Mouse (Mus musculus): Measurements from ENCODE around the gene Olfr514. TPM values are rescaled to one million over a fixed set of nuclear protein-coding genes. Genes with fewer than 3 reads are reported as not detected.

Gene Olfr514
- total RNA-seq (2021), result not detected
- long read RNA-seq, experiment 1, result 0 reads
- long read RNA-seq, experiment 2, result 0 reads

DNA sequence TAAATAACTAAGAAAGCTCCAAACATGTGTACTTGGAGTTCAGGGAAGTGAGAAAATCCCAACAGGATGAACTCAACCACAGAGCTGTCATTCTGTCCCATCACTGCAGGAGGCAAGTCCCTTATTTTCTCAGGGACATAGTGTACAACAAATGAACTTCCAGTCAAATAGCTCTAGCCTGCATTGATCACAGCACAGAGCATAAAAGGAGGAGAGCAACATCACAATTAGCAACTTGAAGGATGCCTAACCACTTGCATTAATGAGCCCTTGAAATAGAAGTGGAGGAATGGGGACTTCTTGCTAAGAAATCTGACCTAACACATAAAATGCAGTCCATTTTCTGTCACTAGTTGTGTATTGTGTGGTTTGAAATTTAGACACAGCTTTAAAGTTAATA, at the start of gene Olfr514:
Olfr514 (minus strand) TSS at position 101 of the 400 bp plus-strand sequence.
- intact Hi-C loops (cut with DNase I), result no loop called here
- no peak for DNase-seq (ENCODE audit: low spot score in 2 of 2)

DNA sequence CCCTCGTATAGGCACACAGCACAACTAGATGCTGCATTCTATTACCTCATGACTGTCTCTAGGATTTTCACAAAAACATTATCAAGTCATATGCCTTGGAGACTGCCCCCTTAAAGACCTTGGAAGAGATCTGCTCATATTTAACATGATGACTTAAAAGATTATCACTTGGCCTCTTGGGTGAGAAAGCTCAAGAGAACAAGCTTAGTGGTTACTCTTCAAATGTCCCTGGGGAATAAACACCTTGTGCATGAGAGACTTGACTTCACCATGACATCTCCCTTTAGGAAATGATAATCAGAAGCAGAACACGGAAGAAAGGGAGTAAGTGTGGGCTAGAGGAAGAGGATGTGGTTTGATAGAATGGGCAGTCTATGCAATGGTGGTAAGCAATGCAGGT, 46.5 kb upstream of the Olfr514 start, which contains the start of gene Olfr517:
Olfr517 (minus strand) TSS at position 101 of the 400 bp plus-strand sequence.
- no peak for DNase-seq (ENCODE audit: low spot score in 2 of 2)
- intact Hi-C loops (cut with DNase I), result no loop called here

DNA sequence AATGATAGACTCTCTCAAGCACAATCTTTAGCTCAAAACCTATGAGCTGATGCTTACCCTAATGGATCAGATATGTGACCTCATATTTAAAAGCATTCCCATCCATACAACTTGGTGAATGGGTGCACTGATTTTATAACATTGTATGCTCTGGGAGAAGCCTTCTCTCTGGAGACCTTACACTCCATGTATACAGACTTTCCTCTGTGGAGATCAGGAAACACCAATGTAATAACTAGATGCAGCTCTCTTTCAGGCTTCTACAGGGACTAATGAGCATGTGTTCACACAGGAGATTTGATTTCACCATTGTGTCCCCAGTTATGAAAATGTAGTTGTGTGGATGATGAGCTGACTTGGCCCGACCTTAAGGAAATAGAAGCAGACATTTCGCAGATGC, 24.6 kb upstream of the Olfr514 start, which contains the start of gene Olfr516:
Olfr516 (minus strand) TSS at position 101 of the 400 bp plus-strand sequence.
- DNase-seq (ENCODE audit: low spot score in 2 of 2), result no peak
- intact Hi-C loops (cut with DNase I), result no loop called here

DNA sequence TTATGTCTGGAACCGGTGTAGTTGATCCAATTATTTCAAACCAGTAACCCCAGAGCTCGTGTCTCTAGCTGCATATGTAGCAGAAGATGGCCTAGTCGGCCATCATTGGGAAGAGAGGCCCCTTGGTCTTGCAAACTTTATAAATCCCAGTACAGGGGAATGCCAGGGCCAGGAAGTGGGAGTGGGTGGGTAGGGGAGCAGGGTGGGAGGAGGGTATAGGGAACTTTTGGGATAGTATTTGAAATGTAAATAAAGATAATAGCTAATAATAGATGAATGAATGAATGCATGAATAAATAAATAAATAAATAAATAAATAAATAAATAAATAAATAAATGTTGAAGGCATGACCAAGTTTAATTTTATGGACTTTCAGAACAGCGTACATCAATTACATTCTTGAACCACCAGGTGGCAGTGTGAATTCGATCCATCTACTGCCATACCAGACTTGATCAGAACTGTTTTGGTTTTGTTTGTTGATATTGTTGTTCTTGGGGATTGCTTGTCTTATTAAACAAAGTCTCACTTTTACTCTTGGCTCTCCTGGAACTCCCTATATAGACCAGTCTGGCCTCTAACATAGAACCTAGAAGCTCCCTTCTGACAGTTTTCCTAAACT, 11.1 kb downstream of the Olfr514 start:
- intact Hi-C loops (cut with DNase I), result loop anchor here (5.0 to 10.0 kb wide), 2 partner anchors 118 to 210 kb away; partner anchors contain the start of genes Eif3f and Nlrp10
- DNase-seq (ENCODE audit: low spot score in 2 of 2), result peak; percentile 32 to 46

DNA sequence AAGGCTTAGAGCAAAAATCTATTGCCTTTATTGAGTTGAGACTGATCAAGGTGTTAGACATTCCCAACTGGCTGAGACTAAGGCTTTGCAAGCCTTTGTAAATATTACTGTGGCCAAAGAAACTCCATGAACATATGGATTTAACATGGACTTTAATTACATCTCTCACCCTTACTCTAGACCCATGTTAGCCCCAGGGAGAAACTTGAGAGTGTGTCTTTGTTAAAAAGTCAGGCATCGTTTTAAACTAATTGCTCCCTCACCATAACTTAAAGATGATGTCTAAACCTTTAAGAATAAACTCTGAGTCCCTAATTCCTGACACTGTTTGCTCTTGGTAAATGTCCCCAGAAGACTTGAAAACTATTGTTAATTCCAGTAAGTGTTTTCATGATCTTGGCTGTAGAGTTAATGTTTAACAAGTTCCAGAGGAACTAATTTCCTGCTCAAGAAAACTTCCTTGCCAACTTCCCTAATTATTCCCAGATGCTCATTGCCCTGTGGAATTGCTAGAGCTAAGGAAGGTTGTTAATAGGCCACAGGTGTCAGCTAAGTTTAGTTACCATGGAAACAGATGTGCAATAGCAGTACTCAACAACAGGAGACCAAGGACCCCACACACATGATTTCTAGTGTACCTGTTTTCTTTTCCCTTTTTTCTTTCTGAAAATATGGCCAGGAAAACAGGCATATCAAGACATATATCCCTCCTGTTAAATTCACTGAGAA, 28.4 kb downstream of the Olfr514 start:
- no peak for DNase-seq (ENCODE audit: low spot score in 2 of 2)
- intact Hi-C loops (cut with DNase I), result no loop called here

Other genes with a start within 250 kb of the Olfr514 start
- not detected for gene Olfr506, start 215.2 kb downstream of the Olfr514 start, total RNA-seq (2021)
- not detected for gene Olfr507, start 204.2 kb downstream of the Olfr514 start, total RNA-seq (2021)
- gene Olfr508, start 196.0 kb downstream of the Olfr514 start, total RNA-seq (2021), result not detected
- gene Olfr509, start 174.1 kb downstream of the Olfr514 start, total RNA-seq (2021), result not detected
- not detected for gene Olfr510, start 159.6 kb downstream of the Olfr514 start, total RNA-seq (2021)
- gene Olfr512, start 112.7 kb downstream of the Olfr514 start, total RNA-seq (2021), result not detected
- gene Olfr513, start 75.0 kb downstream of the Olfr514 start, total RNA-seq (2021), result not detected
- gene Olfr516, start 24.5 kb upstream of the Olfr514 start, total RNA-seq (2021), result not detected
- not detected for gene Olfr517, start 46.4 kb upstream of the Olfr514 start, total RNA-seq (2021)
- gene Olfr518, start 59.0 kb upstream of the Olfr514 start, total RNA-seq (2021), result not detected
- gene Olfr519, start 68.4 kb upstream of the Olfr514 start, total RNA-seq (2021), result not detected
- under 1 TPM; 0.33 to 0.61 TPM for gene Nlrp10, start 104.2 kb upstream of the Olfr514 start, total RNA-seq (2021)
- gene Eif3f, start 108.4 kb upstream of the Olfr514 start, total RNA-seq (2021), result 10 to 100 TPM; 97.5 to 98.9 TPM
- gene Tub, start 124.3 kb upstream of the Olfr514 start, total RNA-seq (2021), result 100 to 1,000 TPM; 140 to 148 TPM